Mouse (Mus musculus) hindbrain, embryonic 13.5 days (tissue): Measurements from ENCODE around the gene Tdpoz1. TPM values are rescaled to one million over a fixed set of nuclear protein-coding genes. Genes with fewer than 3 reads are reported as not detected.
"Not testable (repeated sequence)": the region's sequence is repeated elsewhere in the genome, so short reads cannot be mapped to it uniquely, and the experiment has no call there.

Experiments used
- ATAC-seq: fragments of 200-750 bp; cut with Nextera tagmentation; 2 replicates; pipeline ENCODE4 v1.8.0; 2017; ENCODE audit warnings: moderate TSS enrichment; ENCODE audit not compliant: low FRiP score
- H3K27ac ChIP-seq: fragments of 300-500 bp; sonication (generic); 2 replicates; pipeline ENCODE4 v1.5.1; 2015; ENCODE audit warnings: inconsistent platforms, mild to moderate bottlenecking, moderate library complexity
- H3K27me3 ChIP-seq: fragments of 300-500 bp; sonication (generic); 2 replicates; pipeline ENCODE4 v1.6.1; 2015; ENCODE audit warnings: mild to moderate bottlenecking, inconsistent platforms
- H3K36me3 ChIP-seq: fragments of 300-500 bp; sonication (generic); 2 replicates; pipeline ENCODE4 v1.6.1; 2015; ENCODE audit warnings: mild to moderate bottlenecking, inconsistent platforms
- H3K4me1 ChIP-seq: fragments of 300-500 bp; sonication (generic); replicated peaks from 2 replicates; pipeline ENCODE4 v1.6.1; 2015; ENCODE audit warnings: inconsistent platforms
- H3K4me2 ChIP-seq: fragments of 300-500 bp; sonication (generic); 2 replicates; pipeline ENCODE4 v1.6.1; 2015; ENCODE audit warnings: inconsistent platforms, mild to moderate bottlenecking, moderate library complexity
- H3K4me3 ChIP-seq: fragments of 300-500 bp; sonication (generic); 2 replicates; pipeline ENCODE4 v1.5.1; 2015; ENCODE audit warnings: mild to moderate bottlenecking, inconsistent platforms
- H3K9ac ChIP-seq: fragments of 300-500 bp; sonication (generic); 2 replicates; pipeline ENCODE4 v1.6.1; 2015; ENCODE audit warnings: mild to moderate bottlenecking, inconsistent platforms
- H3K9me3 ChIP-seq: fragments of 300-500 bp; sonication (generic); 2 replicates; pipeline ENCODE4 v1.6.1; 2016; ENCODE audit warnings: inconsistent platforms
- WGBS: fragments of 180-500 bp; shearing (Covaris S2); methylation state at CpG from one replicate; pipeline ENCODE4 v1.1.7; 2015; 5-methylcytosine and 5-hydroxymethylcytosine counted together
- polyA plus RNA-seq: library from polyadenylated mRNA; unstranded; fragments of >200 nt; fragmentation: Nextera tagmentation; extraction: Ambion mirVana; gene quantifications from 2 replicates; pipeline ENCODE4 v1.2.1, GENCODE M21; 2015

The Tdpoz1 gene
- polyA plus RNA-seq = not detected in 2 replicates

DNA sequence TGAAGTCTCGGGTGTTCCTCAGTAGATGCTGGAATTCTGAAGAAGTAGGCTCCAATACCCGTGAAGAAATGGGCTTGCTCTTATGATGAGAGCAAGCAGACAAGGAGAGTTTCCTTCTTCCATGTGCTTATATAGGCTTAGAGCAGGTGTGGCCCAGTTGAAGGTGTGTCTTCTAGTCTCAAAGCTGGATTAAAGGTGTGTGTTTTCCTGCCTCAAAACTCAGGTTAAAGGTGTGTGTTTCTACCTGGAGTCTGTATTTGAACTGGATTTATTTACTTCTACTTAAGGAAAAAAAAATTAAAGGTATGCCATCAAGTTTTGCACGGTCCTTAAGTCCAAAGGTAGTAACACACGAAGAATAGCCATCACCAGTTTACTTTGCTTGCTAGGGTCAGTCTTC is at the start of gene Tdpoz1:
Gene Tdpoz1, minus strand, starts transcription at position 101 of the 400 bp plus-strand sequence.
- H3K4me2 ChIP-seq, H3K9me3 ChIP-seq, H3K9ac ChIP-seq, H3K27ac ChIP-seq, H3K4me1 ChIP-seq, H3K36me3 ChIP-seq, H3K4me3 ChIP-seq, H3K27me3 ChIP-seq, ATAC-seq: not testable (repeated sequence)
- 92% methylated on average over 3 of the region's 4 CpGs for WGBS

DNA sequence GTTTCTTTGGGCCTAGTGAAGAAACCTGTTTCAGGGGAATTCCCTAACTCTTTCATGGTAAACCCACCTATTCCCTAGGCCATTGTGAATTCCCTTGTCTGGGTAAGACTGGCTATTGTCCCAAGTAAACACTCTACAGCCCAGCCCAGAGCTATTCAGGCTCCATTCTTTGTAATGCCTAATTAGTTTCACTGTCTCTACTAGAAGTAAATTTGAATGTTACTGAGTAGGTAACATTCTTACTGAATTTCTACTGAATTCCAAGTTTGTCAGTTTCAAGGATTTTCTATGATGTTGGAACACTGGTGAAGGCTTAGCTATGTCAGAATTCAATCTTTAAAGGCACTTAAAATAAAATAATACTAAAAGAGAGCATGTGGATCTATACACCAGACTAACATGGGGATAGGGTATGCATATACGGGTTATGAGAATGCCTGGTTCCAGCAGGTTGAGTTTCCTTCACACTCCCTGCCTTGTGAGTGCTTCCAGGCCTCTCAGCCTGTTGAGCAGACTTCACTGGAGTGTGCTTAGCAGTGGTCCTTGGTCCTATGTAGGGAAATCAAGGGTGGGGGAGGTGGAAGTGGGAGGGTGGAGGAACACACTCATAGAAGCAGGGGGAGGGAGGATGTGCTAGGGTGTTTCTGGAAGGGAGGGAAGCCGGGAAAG is 33.0 kb upstream of the Tdpoz1 start:
- ATAC-seq, H3K36me3 ChIP-seq: not testable (repeated sequence)

DNA sequence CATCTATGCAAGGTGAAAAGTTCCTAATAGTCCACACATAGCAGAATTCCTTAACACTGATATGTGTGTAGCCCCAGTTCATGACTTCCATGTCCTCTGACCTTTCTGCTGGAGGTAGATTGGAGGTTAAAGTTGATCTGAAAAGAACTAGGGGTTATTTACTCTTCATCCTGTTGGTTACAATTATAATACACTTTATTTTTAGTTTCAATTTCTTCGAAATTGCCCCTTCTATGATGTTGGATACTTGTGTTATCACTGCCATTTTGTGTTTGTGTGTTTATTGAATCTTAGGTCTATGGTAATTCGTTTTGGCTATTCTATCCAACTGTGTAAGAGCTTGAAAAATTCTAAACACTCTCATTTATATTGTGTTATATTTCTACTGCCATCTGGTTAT is 16.9 kb upstream of the Tdpoz1 start, which contains the start of gene Gm37596:
Gene Gm37596, minus strand, starts transcription at position 101 of the 400 bp plus-strand sequence.
- 80% methylated on average over 1 of the region's 2 CpGs for WGBS
- H3K4me3 ChIP-seq, ATAC-seq, H3K9ac ChIP-seq, H3K4me1 ChIP-seq, H3K4me2 ChIP-seq, H3K27me3 ChIP-seq, H3K27ac ChIP-seq, H3K9me3 ChIP-seq, H3K36me3 ChIP-seq: not testable (repeated sequence)

More for the DNA sequence above, 33.0 kb upstream of the Tdpoz1 start:
- H3K4me2 ChIP-seq, H3K9ac ChIP-seq, H3K4me1 ChIP-seq, H3K27ac ChIP-seq, H3K9me3 ChIP-seq, H3K27me3 ChIP-seq, H3K4me3 ChIP-seq: not testable (repeated sequence)
- 88% methylated on average over 2 of the region's 2 CpGs for WGBS

DNA sequence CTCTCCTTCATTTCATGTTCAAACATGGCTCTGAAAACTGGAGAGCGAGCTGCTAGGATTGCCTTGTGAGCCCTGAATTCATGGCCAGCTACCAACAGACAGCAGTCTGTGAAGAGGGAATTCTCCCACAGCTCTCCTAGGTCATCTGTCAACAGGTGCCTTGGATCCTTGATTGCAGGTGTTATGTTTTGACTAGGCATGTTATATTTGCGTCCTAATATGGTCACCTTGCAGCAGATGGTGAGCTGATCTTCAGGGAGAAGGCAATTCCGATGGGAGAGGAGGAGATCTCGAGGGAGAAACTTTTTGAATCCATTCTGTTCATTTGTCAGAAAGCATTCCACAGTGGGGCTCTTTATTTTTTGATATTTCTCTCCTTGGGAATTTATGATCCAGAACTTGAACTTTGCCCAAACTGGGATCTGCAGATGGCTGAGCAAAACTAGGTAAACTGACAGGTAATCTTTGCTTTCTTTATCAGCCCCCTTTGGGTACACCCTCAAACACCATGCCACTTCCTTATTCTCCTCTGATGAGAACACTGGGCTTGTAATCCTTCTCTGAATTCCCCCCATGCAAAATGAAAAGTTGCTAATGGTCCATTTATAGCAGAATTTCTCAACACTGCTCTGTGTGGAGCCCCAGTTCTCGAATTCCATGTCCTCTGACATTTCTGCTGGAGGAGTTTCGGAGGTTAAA is 5.2 kb downstream of the Tdpoz1 start:
- not testable (repeated sequence) for H3K36me3 ChIP-seq, ATAC-seq, H3K27me3 ChIP-seq, H3K4me3 ChIP-seq, H3K27ac ChIP-seq, H3K9ac ChIP-seq, H3K9me3 ChIP-seq, H3K4me2 ChIP-seq, H3K4me1 ChIP-seq
- WGBS = 84% methylated on average over 5 of the region's 6 CpGs

- no peak for ATAC-seq
- H3K9me3 ChIP-seq = no peaks in the 10 kb centered on the region
- H3K27me3 ChIP-seq = no peaks in the 10 kb centered on the region
- H3K9ac ChIP-seq = no peak overlapping the region
- 87% methylated on average over 1 of the region's 1 CpGs for WGBS
- no peaks in the 10 kb centered on the region for H3K4me1 ChIP-seq
- H3K4me2 ChIP-seq = no peak overlapping the region
- H3K27ac ChIP-seq = no peak overlapping the region
- no peaks in the 10 kb centered on the region for H3K36me3 ChIP-seq
- no peak overlapping the region for H3K4me3 ChIP-seq
These were observed 21.9 kb downstream of the Tdpoz1 start for GRCm38 (mm10) chr3:93654260-93654659.

DNA sequence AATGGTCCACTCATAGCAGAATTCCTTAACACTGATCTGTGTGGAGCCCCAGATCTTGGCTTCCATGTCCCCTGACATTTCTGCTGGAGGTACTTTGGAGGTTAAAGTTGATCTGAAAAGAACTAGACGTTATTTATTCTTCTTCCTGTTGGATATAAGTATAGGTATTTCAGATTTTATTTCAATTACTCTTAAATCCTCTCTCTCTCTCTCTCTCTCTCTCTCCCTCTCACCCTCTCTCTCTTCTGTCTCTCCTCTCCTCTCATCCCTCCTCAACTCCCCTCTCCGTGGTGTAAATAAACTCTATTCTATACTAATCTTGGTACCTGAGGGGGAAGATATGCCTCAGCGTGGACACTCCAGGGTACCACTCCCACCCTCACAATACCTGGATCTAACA is 23.5 kb downstream of the Tdpoz1 start, which contains the start of gene Tdpoz2:
Gene Tdpoz2, minus strand, starts transcription at position 101 of the 400 bp plus-strand sequence.
- Histone ChIP-seq H3K27ac (no peak within 1 kb of the TSS), H3K9ac (no peak within 1 kb of the TSS)
- WGBS = 91% methylated on average over 3 of the region's 3 CpGs

DNA sequence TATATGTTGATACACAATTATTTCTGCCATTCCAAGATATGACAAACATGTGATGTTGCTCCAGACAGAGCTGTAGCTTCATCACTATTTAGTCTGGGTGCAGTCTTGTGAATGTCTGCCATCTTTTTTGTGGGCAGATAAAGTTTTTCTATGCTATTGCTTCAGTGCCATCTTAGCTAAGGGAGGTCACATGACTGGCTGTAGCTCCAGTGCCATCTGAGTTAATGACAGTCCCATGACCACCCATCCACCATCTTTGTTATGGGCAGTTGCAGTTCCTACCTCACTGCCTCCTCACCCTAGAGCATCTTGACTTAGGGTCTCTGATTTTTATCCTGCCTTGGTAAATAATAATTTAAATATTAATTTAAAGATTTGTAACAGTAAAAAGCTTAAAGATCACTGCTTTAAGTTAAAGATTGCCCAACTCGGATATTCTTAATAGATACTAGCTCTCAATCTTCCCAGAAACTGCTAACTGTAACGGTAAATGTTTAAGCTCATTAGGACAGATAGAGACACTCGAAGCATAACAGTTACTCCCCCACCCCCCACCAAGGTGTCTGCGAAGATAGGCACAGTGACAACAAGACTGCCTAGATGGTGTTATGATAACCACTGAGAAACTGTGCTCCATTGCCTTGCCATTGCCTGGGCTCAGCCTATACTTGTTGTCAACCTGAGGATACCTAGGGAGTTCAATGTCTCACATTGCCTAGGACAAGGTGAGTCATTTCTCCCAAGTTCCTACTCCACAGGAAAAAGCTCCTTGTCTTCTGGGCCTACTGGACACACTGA is 45.0 kb downstream of the Tdpoz1 start:
- not testable (repeated sequence) for H3K36me3 ChIP-seq, H3K9ac ChIP-seq, ATAC-seq, H3K4me2 ChIP-seq, H3K27ac ChIP-seq, H3K9me3 ChIP-seq, H3K4me1 ChIP-seq, H3K4me3 ChIP-seq, H3K27me3 ChIP-seq
- 96% methylated on average over 4 of the region's 4 CpGs for WGBS

More for the DNA sequence above, 23.5 kb downstream of the Tdpoz1 start, which contains the start of gene Tdpoz2:
- Histone ChIP-seq H3K27me3 (no peaks in the 10 kb centered on the region), H3K4me1 (no peaks in the 10 kb centered on the region), H3K9me3 (no peaks in the 10 kb centered on the region), H3K4me2 (no peak within 1 kb of the TSS), H3K36me3 (no peaks in the 10 kb centered on the region), H3K4me3 (no peak within 1 kb of the TSS)
- ATAC-seq = no peak

Other genes starting within 250 kb of the Tdpoz1 start
- 0.95 and 1.2 TPM in 2 replicates for gene Tchh, start 234.0 kb downstream of the Tdpoz1 start, polyA plus RNA-seq
- not detected in 2 replicates for gene Tchhl1, start 207.6 kb downstream of the Tdpoz1 start, polyA plus RNA-seq
- gene S100a11, start 155.8 kb downstream of the Tdpoz1 start, polyA plus RNA-seq = 225 and 247 TPM in 2 replicates
- 191 and 200 TPM in 2 replicates for gene S100a10, start 121.2 kb downstream of the Tdpoz1 start, polyA plus RNA-seq
- gene Tdpoz2, start 23.6 kb downstream of the Tdpoz1 start, polyA plus RNA-seq = not detected in 2 replicates
- not detected in 2 replicates for gene Gm37596, start 16.8 kb upstream of the Tdpoz1 start, polyA plus RNA-seq
- gene Gm5773, start 96.7 kb upstream of the Tdpoz1 start, polyA plus RNA-seq = not detected in 2 replicates
- not detected in 2 replicates for gene Tdpoz4, start 120.1 kb upstream of the Tdpoz1 start, polyA plus RNA-seq
- gene Tdpoz3, start 149.7 kb upstream of the Tdpoz1 start, polyA plus RNA-seq = not detected in 2 replicates